Mouse (Mus musculus): ENCODE data around the gene Adgrb3. TPM values are rescaled to one million over a fixed set of nuclear protein-coding genes. Genes with fewer than 3 reads are reported as not detected.

Adgrb3 gene
- total and polyA plus RNA-seq, 2 experiments from 2014 or later: 0.07 to 2.9 TPM

DNA sequence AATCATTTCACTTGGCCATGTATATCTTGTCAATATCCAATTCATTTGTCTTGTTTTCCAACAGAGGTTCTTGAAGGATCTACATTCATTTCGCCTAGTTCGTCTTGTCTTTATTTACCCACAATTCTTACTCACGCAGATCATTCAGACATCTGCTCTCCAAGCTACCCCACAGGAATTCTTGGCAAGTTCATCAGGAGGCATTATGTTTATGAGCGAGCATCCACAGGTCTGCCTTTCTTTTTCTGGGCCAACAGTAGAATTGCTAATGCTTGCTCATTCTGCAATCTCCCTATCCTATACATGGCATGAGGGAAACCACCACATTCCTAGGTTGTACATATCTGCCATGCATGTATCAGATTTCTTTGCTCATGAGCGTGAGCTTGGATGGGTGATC is 99.7 kb downstream of the Adgrb3 start:
- no peak for DNase-seq (ENCODE audit: low spot score)
- Histone ChIP-seq H3K27me3 (ENCODE audit: control insufficient read depth, insufficient read depth, low read length) (no peaks in the 10 kb centered on the region), H3K27ac (ENCODE audit: low read depth) (no peak overlapping the region), H3K9ac (replicated peaks; ENCODE audit: low read depth, low read length) (no peak overlapping the region), H3K4me3 (ENCODE audit: low read depth, low read length) (no peak overlapping the region), H3K4me1 (ENCODE audit: control insufficient read depth, insufficient read depth) (no peaks in the 10 kb centered on the region), H3K36me3 (replicated peaks; ENCODE audit: control insufficient read depth, insufficient read depth, low read length) (no peaks in the 10 kb centered on the region), H3K9me3 (replicated peaks; ENCODE audit: control insufficient read depth, low read length) (no peaks in the 10 kb centered on the region), H3K4me2 (ENCODE audit: low read depth, low read length) (no peak overlapping the region)
- TF ChIP-seq CTCF (IDR thresholded peaks at IDR 0.05; ENCODE audit: low read depth) (no peak), EP300 (IDR thresholded peaks at IDR 0.05; ENCODE audit: low read depth) (no peak)
- ATAC-seq (ENCODE audit: insufficient read depth, low read depth): no peak
- WGBS: 76% methylated on average over 5 of the region's 5 CpGs

DNA sequence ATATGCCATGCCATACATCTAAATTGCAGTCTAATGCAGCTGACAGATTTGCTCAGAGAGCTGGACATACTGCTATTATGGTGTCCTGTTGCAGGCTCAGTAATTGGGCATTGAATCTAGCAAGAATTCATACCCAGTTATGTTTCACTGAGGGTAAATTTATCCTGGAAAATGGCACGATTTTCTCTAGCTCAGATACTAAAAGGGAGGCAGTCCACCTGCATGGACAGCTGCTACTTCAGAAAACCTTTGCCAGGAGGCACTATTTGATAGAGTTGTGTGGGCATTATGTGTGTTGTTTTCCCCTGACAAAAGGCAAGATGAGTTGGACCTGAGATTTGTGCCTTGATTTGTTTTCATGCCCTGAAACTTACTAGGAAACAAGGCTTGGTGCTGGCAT is 118.0 kb downstream of the Adgrb3 start:
- no peak overlapping the region for H3K27ac ChIP-seq (ENCODE audit: low read depth)
- H3K27me3 ChIP-seq (ENCODE audit: control insufficient read depth, insufficient read depth, low read length): no peaks in the 10 kb centered on the region
- H3K9ac ChIP-seq (replicated peaks; ENCODE audit: low read depth, low read length): no peak overlapping the region
- H3K36me3 ChIP-seq (replicated peaks; ENCODE audit: control insufficient read depth, insufficient read depth, low read length): no peaks in the 10 kb centered on the region
- H3K4me3 ChIP-seq (ENCODE audit: low read depth, low read length): no peak overlapping the region
- DNase-seq (ENCODE audit: low spot score) (no peak), ATAC-seq (ENCODE audit: insufficient read depth, low read depth) (no peak)
- no peaks in the 10 kb centered on the region for H3K4me1 ChIP-seq (ENCODE audit: control insufficient read depth, insufficient read depth)
- 32% methylated on average over 1 of the region's 1 CpGs for WGBS
- no peaks in the 10 kb centered on the region for H3K9me3 ChIP-seq (replicated peaks; ENCODE audit: control insufficient read depth, low read length)
- H3K4me2 ChIP-seq (ENCODE audit: low read depth, low read length): no peak overlapping the region
- TF ChIP-seq EP300 (IDR thresholded peaks at IDR 0.05; ENCODE audit: low read depth) (no peak), CTCF (IDR thresholded peaks at IDR 0.05; ENCODE audit: low read depth) (no peak)

DNA sequence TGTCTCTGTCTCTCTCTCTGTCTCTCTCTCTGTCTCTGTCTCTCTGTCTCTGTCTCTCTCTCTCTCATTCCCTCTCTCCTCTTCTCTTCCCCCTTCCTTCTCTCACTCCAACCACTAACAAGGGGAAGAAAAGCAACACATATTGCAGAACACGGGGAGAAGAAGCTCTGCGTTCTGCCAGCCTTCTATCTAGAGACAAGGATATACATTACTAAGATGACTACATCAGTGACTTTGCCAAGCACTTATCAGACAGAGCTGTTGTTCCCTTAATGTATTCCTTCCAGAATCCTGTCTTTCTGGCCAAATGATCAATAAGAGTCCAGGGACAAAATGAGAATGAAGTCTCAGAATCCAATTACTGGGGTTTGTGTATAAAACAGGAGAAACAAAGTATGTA is 123.2 kb downstream of the Adgrb3 start:
- Histone ChIP-seq H3K4me1 (ENCODE audit: control insufficient read depth, insufficient read depth) (no peaks in the 10 kb centered on the region), H3K9me3 (replicated peaks; ENCODE audit: control insufficient read depth, low read length) (no peaks in the 10 kb centered on the region), H3K36me3 (replicated peaks; ENCODE audit: control insufficient read depth, insufficient read depth, low read length) (no peaks in the 10 kb centered on the region), H3K27ac (ENCODE audit: low read depth) (no peak overlapping the region), H3K4me3 (ENCODE audit: low read depth, low read length) (no peak overlapping the region), H3K4me2 (ENCODE audit: low read depth, low read length) (no peak overlapping the region), H3K9ac (replicated peaks; ENCODE audit: low read depth, low read length) (no peak overlapping the region), H3K27me3 (ENCODE audit: control insufficient read depth, insufficient read depth, low read length) (no peaks in the 10 kb centered on the region)
- WGBS: 80% methylated on average over 2 of the region's 2 CpGs
- DNase-seq (ENCODE audit: low spot score) (no peak), ATAC-seq (ENCODE audit: insufficient read depth, low read depth) (no peak)
- TF ChIP-seq EP300 (IDR thresholded peaks at IDR 0.05; ENCODE audit: low read depth) (no peak), CTCF (IDR thresholded peaks at IDR 0.05; ENCODE audit: low read depth) (no peak)

DNA sequence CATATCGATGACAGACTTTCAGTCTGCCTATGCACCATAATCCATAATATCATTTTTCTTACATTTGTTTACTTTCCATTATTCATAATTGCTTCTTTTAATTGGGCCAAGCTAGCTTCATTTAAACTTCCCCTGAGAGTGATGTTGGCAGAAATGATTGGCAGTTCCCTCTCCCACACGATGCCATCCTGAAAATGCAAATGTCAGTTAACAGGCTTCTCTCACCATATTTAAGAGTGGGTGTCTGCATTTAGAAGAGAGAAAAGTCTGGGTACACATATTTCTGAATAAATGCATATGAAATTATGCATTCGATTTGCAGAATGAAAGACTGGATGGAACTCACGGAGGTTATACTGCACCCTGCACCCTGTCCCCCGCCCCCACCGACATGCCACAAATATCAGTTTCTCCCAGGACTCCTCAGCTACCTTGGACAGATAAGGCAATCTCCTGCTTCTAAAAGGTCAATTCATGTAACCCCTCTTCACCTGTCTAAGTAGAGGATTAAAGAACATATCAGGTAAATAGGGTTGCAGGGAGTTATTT is 130.7 kb downstream of the Adgrb3 start:
- H3K27ac ChIP-seq (ENCODE audit: low read depth): no peak overlapping the region
- H3K9ac ChIP-seq (replicated peaks; ENCODE audit: low read depth, low read length): no peak overlapping the region
- DNase-seq (ENCODE audit: low spot score) (no peak), ATAC-seq (ENCODE audit: insufficient read depth, low read depth) (no peak)
- no peaks in the 10 kb centered on the region for H3K4me1 ChIP-seq (ENCODE audit: control insufficient read depth, insufficient read depth)
- no peak overlapping the region for H3K4me2 ChIP-seq (ENCODE audit: low read depth, low read length)
- H3K36me3 ChIP-seq (replicated peaks; ENCODE audit: control insufficient read depth, insufficient read depth, low read length): no peaks in the 10 kb centered on the region
- TF ChIP-seq CTCF (IDR thresholded peaks at IDR 0.05; ENCODE audit: low read depth) (no peak), EP300 (IDR thresholded peaks at IDR 0.05; ENCODE audit: low read depth) (no peak)
- 74% methylated on average over 6 of the region's 6 CpGs for WGBS
- no peaks in the 10 kb centered on the region for H3K9me3 ChIP-seq (replicated peaks; ENCODE audit: control insufficient read depth, low read length)
- no peaks in the 10 kb centered on the region for H3K27me3 ChIP-seq (ENCODE audit: control insufficient read depth, insufficient read depth, low read length)
- H3K4me3 ChIP-seq (ENCODE audit: low read depth, low read length): no peak overlapping the region

DNA sequence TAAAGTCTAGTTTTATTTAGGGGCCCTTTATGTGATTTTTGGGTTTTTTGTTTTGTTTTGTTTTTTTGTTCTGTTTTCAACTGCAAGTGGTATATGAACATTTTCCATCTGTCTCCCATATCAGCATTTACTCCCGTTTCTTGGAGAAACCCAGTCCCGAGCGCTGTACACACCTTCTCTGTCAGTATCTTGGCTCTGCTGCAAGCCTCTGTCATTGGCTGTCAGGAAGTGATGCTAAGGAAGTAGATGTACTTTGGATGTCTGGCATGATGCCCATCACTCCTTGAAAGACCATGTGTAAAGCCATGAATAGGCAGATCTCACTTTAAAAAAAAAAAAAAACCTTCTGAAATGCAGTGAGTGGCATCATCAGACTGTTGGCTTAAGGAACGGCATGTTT is 132.3 kb downstream of the Adgrb3 start:
- no peak for ATAC-seq (ENCODE audit: insufficient read depth, low read depth)
- WGBS: 61% methylated on average over 4 of the region's 4 CpGs
- Histone ChIP-seq H3K4me3 (ENCODE audit: low read depth, low read length) (no peak overlapping the region), H3K4me1 (ENCODE audit: control insufficient read depth, insufficient read depth) (no peaks in the 10 kb centered on the region), H3K9ac (replicated peaks; ENCODE audit: low read depth, low read length) (no peak overlapping the region), H3K4me2 (ENCODE audit: low read depth, low read length) (no peak overlapping the region), H3K9me3 (replicated peaks; ENCODE audit: control insufficient read depth, low read length) (no peaks in the 10 kb centered on the region), H3K36me3 (replicated peaks; ENCODE audit: control insufficient read depth, insufficient read depth, low read length) (no peaks in the 10 kb centered on the region), H3K27ac (ENCODE audit: low read depth) (no peak overlapping the region), H3K27me3 (ENCODE audit: control insufficient read depth, insufficient read depth, low read length) (no peaks in the 10 kb centered on the region)
- TF ChIP-seq CTCF (IDR thresholded peaks at IDR 0.05; ENCODE audit: low read depth) (no peak), EP300 (IDR thresholded peaks at IDR 0.05; ENCODE audit: low read depth) (no peak)
- no peak for DNase-seq (ENCODE audit: low spot score)

DNA sequence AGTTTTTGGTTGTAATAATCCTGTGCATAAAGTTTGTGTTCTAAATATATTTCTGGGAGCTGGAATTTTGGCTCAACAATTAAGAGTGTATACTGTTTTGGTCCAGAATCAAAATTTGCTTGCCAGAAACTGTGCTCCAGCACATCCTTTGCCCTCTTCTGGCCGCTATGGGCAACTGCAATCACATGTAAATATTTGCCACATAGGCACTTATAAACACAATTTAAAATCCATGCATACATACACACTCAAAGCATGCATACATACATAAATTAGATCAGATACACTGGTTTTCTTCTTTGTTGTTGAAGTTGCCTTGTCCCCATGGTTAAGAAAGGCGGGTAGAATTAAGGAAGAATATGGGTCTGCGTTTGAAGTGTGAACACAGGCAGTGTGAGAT is 132.7 kb downstream of the Adgrb3 start:
- Histone ChIP-seq H3K36me3 (replicated peaks; ENCODE audit: control insufficient read depth, insufficient read depth, low read length) (no peaks in the 10 kb centered on the region), H3K27ac (ENCODE audit: low read depth) (no peak overlapping the region), H3K27me3 (ENCODE audit: control insufficient read depth, insufficient read depth, low read length) (no peaks in the 10 kb centered on the region), H3K4me2 (ENCODE audit: low read depth, low read length) (no peak overlapping the region), H3K4me3 (ENCODE audit: low read depth, low read length) (no peak overlapping the region), H3K9me3 (replicated peaks; ENCODE audit: control insufficient read depth, low read length) (no peaks in the 10 kb centered on the region), H3K9ac (replicated peaks; ENCODE audit: low read depth, low read length) (no peak overlapping the region), H3K4me1 (ENCODE audit: control insufficient read depth, insufficient read depth) (no peaks in the 10 kb centered on the region)
- 52% methylated on average over 3 of the region's 3 CpGs for WGBS
- TF ChIP-seq CTCF (IDR thresholded peaks at IDR 0.05; ENCODE audit: low read depth) (no peak), EP300 (IDR thresholded peaks at IDR 0.05; ENCODE audit: low read depth) (no peak)
- ATAC-seq (ENCODE audit: insufficient read depth, low read depth) (no peak), DNase-seq (ENCODE audit: low spot score) (no peak)

All from heart, postnatal 0 days (tissue).